22 mouse cellular contexts compared by ENCODE assay signal in the genomic region with DNA sequence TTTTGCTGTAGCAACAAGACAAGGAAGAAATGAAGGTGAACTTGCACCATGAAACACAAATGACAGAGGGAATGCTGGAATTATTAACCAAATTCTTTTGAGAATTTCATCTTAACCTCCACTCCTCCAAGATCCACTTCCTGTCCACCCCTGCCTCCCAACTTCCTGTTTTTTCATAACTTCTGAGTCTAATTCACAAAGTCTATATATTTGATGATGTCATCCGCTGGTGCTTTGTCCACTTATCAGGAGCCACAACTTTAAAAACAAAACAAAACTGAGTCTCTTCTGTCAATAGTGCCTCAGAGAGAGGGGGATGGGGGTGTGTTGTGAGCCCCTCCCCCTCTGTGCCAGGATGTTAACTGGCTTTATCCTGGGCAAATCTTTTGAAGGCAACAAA. TPM values are rescaled to one million over a fixed set of nuclear protein-coding genes. Genes with fewer than 3 reads are reported as not detected.
DNase-seq lines count a peak whose midpoint lies in the region; TF ChIP-seq lines count a peak whose summit lies in the region.
"Had no signal": no experiment of that assay in that cellular context is flagged by ENCODE, and none has a peak within 500 bp of the region (broad histone marks: within the 10 kb centered on the region; RNA-seq: fewer than 3 reads in every experiment).

No protein-coding gene starts in this region.

- H3K9me3 ChIP-seq in MEL (replicated peaks; ENCODE audit: insufficient read depth, low read length) = no peaks in the 10 kb centered on the region
- H3K9me3 ChIP-seq: embryonic facial prominence, embryonic 15.5 days; forebrain, embryonic 10.5 days; heart, embryonic 15.5 days; hindbrain, embryonic 10.5 days had no signal

- TF ChIP-seq POLR2A in MEL (IDR thresholded peaks at IDR 0.05; ENCODE audit: control insufficient read depth in 1 of 2, insufficient read depth in 1 of 2, low read depth in 1 of 2, low read length in 2 of 2, poor library complexity in 1 of 2) = no peak

- no peak for TF ChIP-seq CTCF in MEL (IDR thresholded peaks at IDR 0.05 in 2 of 3, conservative IDR thresholded peaks at IDR 0.05 in 1 of 3; ENCODE audit: control insufficient read depth in 1 of 3, insufficient read depth in 1 of 3, low read depth in 2 of 3, low read length in 3 of 3, poor library complexity in 1 of 3, severe bottlenecking in 1 of 3)

- peaks cover 6 to 7% of the 10 kb centered on the region in 2 experiments; a peak in 3 of 4 replicates for H3K4me1 ChIP-seq in MEL (ENCODE audit: control insufficient read depth in 1 of 2, insufficient read depth in 2 of 2, low read length in 2 of 2)
- H3K4me1 ChIP-seq: embryonic facial prominence, embryonic 15.5 days; heart, embryonic 15.5 days; hindbrain, embryonic 10.5 days had no signal

- no peak for TF ChIP-seq EP300 in MEL (IDR thresholded peaks at IDR 0.05; ENCODE audit: low read depth in 1 of 2, low read length in 2 of 2)

- intact Hi-C loops in heart, postnatal 10 days (cut with DNase I) = no loop called here
- intact Hi-C loops in gastrocnemius, postnatal 14 days (cut with DNase I; ENCODE audit: low total_unique reads) = no loop called here

- no peak for TF ChIP-seq RAD21 in MEL (IDR thresholded peaks at IDR 0.05; ENCODE audit: low read depth, low read length)

- peak; percentile 65 for DNase-seq in heart, adult 11 months
- no peak for DNase-seq in heart, postnatal 10 days
- peak; percentile 69 for DNase-seq in MEL (ENCODE audit: low read depth, low spot score)
- DNase-seq in induced T-regulatory cell, adult 2 months (ENCODE audit: low read depth) = peak; percentile 13
- DNase-seq in kidney, adult 18-20 months = no peak
- DNase-seq in adrenal gland, postnatal 25 days = no peak
- no peak for DNase-seq in gastrocnemius, postnatal 14 days
- DNase-seq: adrenal gland, postnatal 10 days; cerebellum, adult 18-20 months; cerebellum, adult 9-11 months; cerebellum, postnatal 36 days; embryo, embryonic 11 days; gastrocnemius, adult 2 months; gastrocnemius, postnatal 36 days; heart, adult 2 months; kidney, adult 2 months had no signal

- H3K4me3 ChIP-seq in MEL (ENCODE audit: control insufficient read depth in 1 of 2, insufficient read depth in 1 of 2, low read depth in 2 of 2, low read length in 2 of 2) = no peak overlapping the region
- H3K4me3 ChIP-seq: embryonic facial prominence, embryonic 15.5 days; erythroblast, embryonic 14.5 days; forebrain, embryonic 10.5 days; gastrocnemius, adult 2 months; heart, adult 2 months; heart, embryonic 15.5 days; hindbrain, embryonic 10.5 days had no signal

- peaks cover 8 to 12% of the 10 kb centered on the region in 2 experiments for H3K36me3 ChIP-seq in MEL (ENCODE audit: control insufficient read depth in 1 of 2, insufficient read depth in 2 of 2, low read length in 2 of 2)

- no peak overlapping the region for H3K9ac ChIP-seq in MEL (ENCODE audit: control insufficient read depth, low read depth, low read length, poor library complexity, severe bottlenecking)
- H3K9ac ChIP-seq: embryonic facial prominence, embryonic 15.5 days; heart, embryonic 15.5 days; hindbrain, embryonic 14.5 days had no signal

- H3K79me2 ChIP-seq in MEL (ENCODE audit: control insufficient read depth, insufficient read depth, low read length, poor library complexity) = no peaks in the 10 kb centered on the region

- no peak overlapping the region for H3K27ac ChIP-seq in MEL (ENCODE audit: control insufficient read depth, low read depth, low read length)
- H3K27ac ChIP-seq: embryonic facial prominence, embryonic 15.5 days; forebrain, embryonic 10.5 days; gastrocnemius, adult 2 months; heart, adult 2 months; heart, embryonic 15.5 days; hindbrain, embryonic 10.5 days; hindbrain, embryonic 14.5 days had no signal

- H3K27me3 ChIP-seq in MEL (ENCODE audit: control insufficient read depth in 1 of 2, insufficient read depth in 2 of 2, low read length in 2 of 2) = no peaks in the 10 kb centered on the region
- H3K27me3 ChIP-seq: embryonic facial prominence, embryonic 15.5 days; heart, embryonic 15.5 days had no signal

TF ChIP-seq in MEL, 35 proteins besides CTCF, POLR2A, EP300 and RAD21:
- TF ChIP-seq CHD1 (IDR thresholded peaks at IDR 0.05; ENCODE audit: low read depth, low read length) = no peak
- TF ChIP-seq ETS1 (IDR thresholded peaks at IDR 0.05; ENCODE audit: low read depth, low read length) = peak; percentile 42; the same call in 1 of the 2 replicates
- peak; percentile 26; the same call in 1 of the 2 replicates for TF ChIP-seq ELF1 (IDR thresholded peaks at IDR 0.05; ENCODE audit: low read depth, low read length)
- no peak for TF ChIP-seq TBP (IDR thresholded peaks at IDR 0.05; ENCODE audit: low read depth, low read length)

RNA-seq across cellular contexts. Expression of a gene that starts 17.0 kb away (rescaled TPM):
- 10 to 100 TPM; 33.7 to 35.8 TPM for total RNA-seq in heart, postnatal 10 days (2021)
- 20.1 and 20.5 TPM in 2 replicates for total RNA-seq in MEL (2012; rRNA removed)
- 10 to 100 TPM in 1 of 2 experiments, not detected in 1; 56.5 TPM for polyA plus RNA-seq in MEL (2012; ENCODE audit: insufficient read depth in 1 of 2, insufficient read length in 2 of 2, low read depth in 1 of 2, low replicate concordance in 2 of 2, missing spikeins in 1 of 2)
- 97.6 and 105 TPM in 2 replicates for total RNA-seq in adrenal gland, postnatal 25 days (2021)
- total RNA-seq in gastrocnemius, postnatal 14 days (2021) = 10 to 100 TPM; 16.1 to 18.8 TPM

Comparison
In these comparisons a context has a peak if more than half of its experiments do, and no peak if none do; other contexts are left out.
1. DNase-seq: peak in heart, adult 11 months (single experiment), MEL (single experiment) and induced T-regulatory cell, adult 2 months (single experiment); none in heart, postnatal 10 days (0 of 2), kidney, adult 18-20 months (single experiment), adrenal gland, postnatal 25 days (single experiment) and gastrocnemius, postnatal 14 days (single experiment).